Mouse (Mus musculus) lung, postnatal 0 days (tissue): ENCODE data around the gene Gm14085. TPM values are rescaled to one million over a fixed set of nuclear protein-coding genes. Genes with fewer than 3 reads are reported as not detected.

Experiments
- ATAC-seq: fragments of 200-750 bp; cut with Nextera tagmentation; 2 replicates; pipeline ENCODE4 v1.8.0; 2017; ENCODE audit warnings: moderate library complexity
- DNase-seq: peaks from one replicate; pipeline ENCODE4 v3.0.0-alpha.2; 2016; ENCODE audit warnings: low spot score
- H3K27ac ChIP-seq: fragments of 300-500 bp; sonication (generic); 2 replicates; pipeline ENCODE4 v1.5.1; 2014; ENCODE audit warnings: antibody characterized with exemption, mild to moderate bottlenecking, low read length, mixed read lengths
- H3K27me3 ChIP-seq: fragments of 300-500 bp; sonication (generic); replicated peaks from 2 replicates; pipeline ENCODE4 v1.6.1; 2014; ENCODE audit warnings: low read length, mixed read lengths; ENCODE audit not compliant: insufficient read depth
- H3K36me3 ChIP-seq: fragments of 300-500 bp; sonication (generic); 2 replicates; pipeline ENCODE4 v1.6.1; 2014; ENCODE audit warnings: low read length, mixed read lengths; ENCODE audit not compliant: insufficient read depth
- H3K4me1 ChIP-seq: fragments of 300-500 bp; sonication (generic); 2 replicates; pipeline ENCODE4 v1.6.1; 2014; ENCODE audit warnings: antibody characterized with exemption, low read depth, low read length, mixed read lengths; ENCODE audit not compliant: insufficient read depth
- H3K4me2 ChIP-seq: fragments of 300-500 bp; sonication (generic); replicated peaks from 2 replicates; pipeline ENCODE4 v1.6.1; 2014; ENCODE audit warnings: low read depth, mild to moderate bottlenecking, low read length, moderate library complexity, mixed read lengths
- H3K4me3 ChIP-seq: fragments of 300-500 bp; sonication (generic); 2 replicates; pipeline ENCODE4 v1.5.1; 2014; ENCODE audit warnings: low read depth, low read length
- H3K9ac ChIP-seq: fragments of 300-500 bp; sonication (generic); replicated peaks from 2 replicates; pipeline ENCODE4 v1.6.1; 2014; ENCODE audit warnings: low read depth, mild to moderate bottlenecking
- H3K9me3 ChIP-seq: fragments of 300-500 bp; sonication (generic); 2 replicates; pipeline ENCODE4 v1.6.1; 2016; ENCODE audit warnings: low read length, mixed read lengths
- CTCF ChIP-seq: IDR thresholded peaks from 2 replicates; pipeline ENCODE4 v1.5.1; 2016; ENCODE audit warnings: antibody characterized with exemption, mild to moderate bottlenecking
- EP300 ChIP-seq: IDR thresholded peaks from 2 replicates; pipeline ENCODE4 v1.6.1; 2016; ENCODE audit warnings: antibody characterized with exemption, mild to moderate bottlenecking, control low read depth
- WGBS: fragments of 180-500 bp; shearing (Covaris S2); extraction: QIAGEN DNeasy Blood & Tissue Kit; methylation state at CpG from one replicate; pipeline ENCODE4 v1.1.7; 2014; 5-methylcytosine and 5-hydroxymethylcytosine counted together
- polyA plus RNA-seq: library from polyadenylated mRNA; unstranded; fragments of >200 nt; fragmentation: Nextera tagmentation; extraction: Ambion mirVana; gene quantifications from 2 replicates; pipeline ENCODE4 v1.2.1, GENCODE M21; 2015

The Gm14085 gene
- polyA plus RNA-seq, 1 experiment from 2014 or later = not detected

GRCm38 (mm10) chr2:122572438-122572837 is 87.7 kb downstream of the Gm14085 start:
- no peak for TF ChIP-seq EP300
- TF ChIP-seq CTCF = no peak
- DNase-seq (no peak), ATAC-seq (no peak)
- Histone ChIP-seq H3K27me3 (no peaks in the 10 kb centered on the region), H3K4me2 (no peak overlapping the region), H3K36me3 (no peaks in the 10 kb centered on the region), H3K4me3 (no peak overlapping the region), H3K9me3 (no peaks in the 10 kb centered on the region), H3K4me1 (no peaks in the 10 kb centered on the region), H3K27ac (no peak overlapping the region), H3K9ac (no peak overlapping the region)
- 70% methylated on average over 1 of the region's 1 CpGs for WGBS

GRCm38 (mm10) chr2:122575470-122575869 is 90.7 kb downstream of the Gm14085 start:
- Histone ChIP-seq H3K4me3 (no peak overlapping the region), H3K27ac (no peak overlapping the region), H3K9ac (no peak overlapping the region), H3K36me3 (no peaks in the 10 kb centered on the region), H3K9me3 (no peaks in the 10 kb centered on the region), H3K4me1 (no peaks in the 10 kb centered on the region), H3K27me3 (no peaks in the 10 kb centered on the region), H3K4me2 (no peak overlapping the region)
- ATAC-seq = no peak
- WGBS = 55% methylated on average over 11 of the region's 11 CpGs
- TF ChIP-seq CTCF = no peak
- TF ChIP-seq EP300 = no peak
- DNase-seq = no peak

- no peak overlapping the region for H3K4me3 ChIP-seq
- peak; percentile 23; the same call in 1 of the 2 replicates for ATAC-seq
- 0 out of 2 replicates have a peak overlapping the region, but pooled peaks have one; percentile 3 for H3K4me2 ChIP-seq
- no peak overlapping the region for H3K27ac ChIP-seq
- no peaks in the 10 kb centered on the region for H3K9me3 ChIP-seq
- no peak overlapping the region for H3K9ac ChIP-seq
- no peaks in the 10 kb centered on the region for H3K27me3 ChIP-seq
- no peak for DNase-seq
- TF ChIP-seq EP300 (no peak), CTCF (no peak)
- H3K4me1 ChIP-seq = no peaks in the 10 kb centered on the region
- no peaks in the 10 kb centered on the region for H3K36me3 ChIP-seq
- 28% methylated on average over 5 of the region's 5 CpGs for WGBS
These were observed 91.6 kb downstream of the Gm14085 start for GRCm38 (mm10) chr2:122576295-122576694.

DNA sequence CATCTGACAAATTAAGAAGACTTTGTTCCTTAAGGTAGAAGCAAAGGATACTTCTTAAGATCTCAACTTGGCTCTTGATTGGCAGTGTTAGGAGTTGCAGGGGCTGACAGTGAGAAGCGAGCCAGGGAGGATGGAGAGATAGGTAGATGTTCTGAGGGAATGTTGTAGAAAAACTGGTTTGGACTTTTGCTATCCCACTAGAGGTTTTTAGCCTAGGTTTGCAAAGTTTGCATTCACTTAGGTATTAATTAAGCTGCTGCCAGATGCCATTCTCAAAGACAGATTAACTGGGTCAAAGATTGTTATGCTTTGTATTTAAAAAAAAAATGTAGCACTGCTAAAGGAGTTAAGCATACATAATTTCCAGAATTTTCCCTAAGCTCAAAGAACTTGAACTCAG is 92.6 kb downstream of the Gm14085 start:
- Histone ChIP-seq H3K36me3 (no peaks in the 10 kb centered on the region), H3K9ac (no peak overlapping the region), H3K4me3 (no peak overlapping the region), H3K4me2 (no peak overlapping the region), H3K27ac (no peak overlapping the region), H3K4me1 (no peaks in the 10 kb centered on the region), H3K27me3 (no peaks in the 10 kb centered on the region), H3K9me3 (no peaks in the 10 kb centered on the region)
- no peak for DNase-seq
- no peak for TF ChIP-seq EP300
- TF ChIP-seq CTCF = no peak
- no peak for ATAC-seq
- WGBS = 68% methylated on average over 1 of the region's 1 CpGs

Other genes starting within 250 kb of the Gm14085 start
- gene Duox2, start 186.5 kb upstream of the Gm14085 start, polyA plus RNA-seq = 0.02 and 0.04 TPM in 2 replicates
- 0.07 TPM in 1 of 2 replicates, not detected in the other for gene Duoxa2, start 186.0 kb upstream of the Gm14085 start, polyA plus RNA-seq
- gene Duoxa1, start 171.2 kb upstream of the Gm14085 start, polyA plus RNA-seq = 0.21 TPM in 1 of 2 replicates, not detected in the other
- 0.06 and 0.15 TPM in 2 replicates for gene Duox1, start 169.3 kb upstream of the Gm14085 start, polyA plus RNA-seq
- gene Shf, start 115.8 kb upstream of the Gm14085 start, polyA plus RNA-seq = 1.8 and 2.5 TPM in 2 replicates
- 0.10 and 0.17 TPM in 2 replicates for gene Slc28a2, start 58.5 kb upstream of the Gm14085 start, polyA plus RNA-seq
- gene Gatm, start 126.4 kb downstream of the Gm14085 start, polyA plus RNA-seq = 3.0 and 3.7 TPM in 2 replicates
- gene AA467197, start 152.0 kb downstream of the Gm14085 start, polyA plus RNA-seq = 1.3 and 2.6 TPM in 2 replicates
- 5.0 and 5.8 TPM in 2 replicates for gene Slc30a4, start 217.7 kb downstream of the Gm14085 start, polyA plus RNA-seq